Mouse (Mus musculus) ES-E14 (cell line): ENCODE measurements around the gene Itga3. TPM values are rescaled to one million over a fixed set of nuclear protein-coding genes. Genes with fewer than 3 reads are reported as not detected.

Experiments used
- DNase-seq: peaks from one replicate; pipeline ENCODE4 v3.0.0-alpha.2; 2013; ENCODE audit warnings: low read depth, low spot score
- H3K27ac ChIP-seq: 2 replicates; pipeline ENCODE4 v1.5.1; 2012; ENCODE audit warnings: low read depth, mild to moderate bottlenecking, low read length, moderate library complexity, mixed read lengths; ENCODE audit not compliant: poor library complexity, insufficient read depth, severe bottlenecking
- H3K36me3 ChIP-seq: 2 replicates; pipeline ENCODE4 v1.6.1; 2012; ENCODE audit warnings: mild to moderate bottlenecking, low read length, moderate library complexity, mixed read lengths; ENCODE audit not compliant: control insufficient read depth, poor library complexity, insufficient read depth, severe bottlenecking
- H3K4me1 ChIP-seq, 2 experiments: fragments of 150-350 bp in 1 of 2; sonication (generic) in 1 of 2; 2 replicates each; pipeline ENCODE4 v1.6.1; 2012; ENCODE audit warnings: low read length in 2 of 2, mild to moderate bottlenecking in 1 of 2, mixed read lengths in 1 of 2; ENCODE audit not compliant: control insufficient read depth in 2 of 2, insufficient read depth in 2 of 2, poor library complexity in 1 of 2
- H3K4me3 ChIP-seq, 2 experiments: fragments of 150-350 bp in 1 of 2; sonication (generic) in 1 of 2; 2 replicates each; pipeline ENCODE4 v1.5.1; 2012; ENCODE audit warnings: low read length in 2 of 2, low read depth in 1 of 2, mild to moderate bottlenecking in 1 of 2, mixed read lengths in 1 of 2; ENCODE audit not compliant: insufficient read depth in 1 of 2, poor library complexity in 1 of 2, severe bottlenecking in 1 of 2
- H3K9ac ChIP-seq: 2 replicates; pipeline ENCODE4 v1.6.1; 2012; ENCODE audit warnings: low read depth, mild to moderate bottlenecking, low read length, mixed read lengths; ENCODE audit not compliant: poor library complexity, insufficient read depth, severe bottlenecking
- H3K9me3 ChIP-seq: fragments of 150-350 bp; sonication (generic); 2 replicates; pipeline ENCODE4 v1.6.1; 2012; ENCODE audit warnings: low read depth, mild to moderate bottlenecking, low read length; ENCODE audit not compliant: control insufficient read depth, insufficient read depth
- CHD2 ChIP-seq: IDR thresholded peaks from 2 replicates; pipeline ENCODE4 v1.6.1; 2014; ENCODE audit warnings: mild to moderate bottlenecking, low read depth, low read length, inconsistent platforms
- HCFC1 ChIP-seq: IDR thresholded peaks from 2 replicates; pipeline ENCODE4 v1.6.1; 2012; ENCODE audit warnings: low read length, inconsistent platforms, borderline replicate concordance; ENCODE audit not compliant: insufficient read depth
- MAFK ChIP-seq: IDR thresholded peaks from 2 replicates; pipeline ENCODE4 v1.6.1; 2014; ENCODE audit warnings: mild to moderate bottlenecking, low read depth, low read length, inconsistent platforms; ENCODE audit not compliant: insufficient read depth
- ZC3H11A ChIP-seq: IDR thresholded peaks from 2 replicates; pipeline ENCODE4 v1.6.1; 2012; ENCODE audit warnings: low read depth, mild to moderate bottlenecking, inconsistent platforms, low read length, borderline replicate concordance
- ZNF384 ChIP-seq: IDR thresholded peaks from 2 replicates; pipeline ENCODE4 v1.6.1; 2012; ENCODE audit warnings: low read depth, low read length, inconsistent platforms
- in situ Hi-C, 2 experiments: fragments of 600-800 bp; cut with MboI; formaldehyde crosslinking; loops; one replicate each; pipeline ENCODE4 v1.15.1; 2025; ENCODE audit warnings: low sequenced_read_pairs in 2 of 2, inconsistent platforms in 1 of 2; ENCODE audit not compliant: unreplicated experiment in 2 of 2
- total RNA-seq: library from RNA; depleted of rRNA; stranded (reverse); fragments of 300-350 nt; gene quantifications from 2 replicates; pipeline ENCODE4 v1.2.3, GENCODE M21; 2012

Itga3 gene
- total RNA-seq, 1 experiment: 189 TPM

DNA sequence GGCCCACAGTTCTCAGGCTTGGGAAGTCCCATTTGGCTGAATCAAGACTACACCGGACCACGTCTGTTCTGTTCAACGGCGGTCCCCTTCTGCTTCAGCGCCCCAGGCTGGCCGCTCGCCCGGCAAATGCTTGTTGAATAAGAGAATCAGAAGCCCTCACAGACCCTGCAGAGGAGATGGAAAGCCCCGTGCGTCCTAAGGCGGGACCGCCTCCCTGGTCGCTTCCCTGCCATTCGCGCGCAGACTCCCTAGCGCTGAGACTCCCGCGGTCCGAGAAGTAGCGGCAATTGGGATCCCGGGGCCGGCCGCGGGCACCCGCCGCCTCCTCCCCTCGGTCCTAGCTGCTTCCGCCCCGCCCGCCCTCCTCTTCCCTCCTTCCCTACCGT is 67.0 kb downstream of the Itga3 start, which contains the start of gene Samd14:
Gene Samd14 (plus strand): TSS at position 251 of the 386 bp plus-strand sequence.
- Histone ChIP-seq H3K4me3 (peak within 1 kb of the TSS; percentile 61 to 64), H3K4me1 (peaks cover 2 to 10% of the 10 kb centered on the region in 2 experiments; a peak in 2 of 4 replicates), H3K36me3 (peaks cover 6% of the 10 kb centered on the region; the same call in 1 of the 2 replicates), H3K9me3 (no peaks in the 10 kb centered on the region), H3K9ac (peak within 1 kb of the TSS; percentile 47), H3K27ac (no peak within 1 kb of the TSS)
- TF ChIP-seq ZC3H11A: no peak
- TF ChIP-seq CHD2: no peak
- no peak for TF ChIP-seq HCFC1
- no peak for TF ChIP-seq ZNF384
- no peak for DNase-seq
- in situ Hi-C loops: no loop called here

DNA sequence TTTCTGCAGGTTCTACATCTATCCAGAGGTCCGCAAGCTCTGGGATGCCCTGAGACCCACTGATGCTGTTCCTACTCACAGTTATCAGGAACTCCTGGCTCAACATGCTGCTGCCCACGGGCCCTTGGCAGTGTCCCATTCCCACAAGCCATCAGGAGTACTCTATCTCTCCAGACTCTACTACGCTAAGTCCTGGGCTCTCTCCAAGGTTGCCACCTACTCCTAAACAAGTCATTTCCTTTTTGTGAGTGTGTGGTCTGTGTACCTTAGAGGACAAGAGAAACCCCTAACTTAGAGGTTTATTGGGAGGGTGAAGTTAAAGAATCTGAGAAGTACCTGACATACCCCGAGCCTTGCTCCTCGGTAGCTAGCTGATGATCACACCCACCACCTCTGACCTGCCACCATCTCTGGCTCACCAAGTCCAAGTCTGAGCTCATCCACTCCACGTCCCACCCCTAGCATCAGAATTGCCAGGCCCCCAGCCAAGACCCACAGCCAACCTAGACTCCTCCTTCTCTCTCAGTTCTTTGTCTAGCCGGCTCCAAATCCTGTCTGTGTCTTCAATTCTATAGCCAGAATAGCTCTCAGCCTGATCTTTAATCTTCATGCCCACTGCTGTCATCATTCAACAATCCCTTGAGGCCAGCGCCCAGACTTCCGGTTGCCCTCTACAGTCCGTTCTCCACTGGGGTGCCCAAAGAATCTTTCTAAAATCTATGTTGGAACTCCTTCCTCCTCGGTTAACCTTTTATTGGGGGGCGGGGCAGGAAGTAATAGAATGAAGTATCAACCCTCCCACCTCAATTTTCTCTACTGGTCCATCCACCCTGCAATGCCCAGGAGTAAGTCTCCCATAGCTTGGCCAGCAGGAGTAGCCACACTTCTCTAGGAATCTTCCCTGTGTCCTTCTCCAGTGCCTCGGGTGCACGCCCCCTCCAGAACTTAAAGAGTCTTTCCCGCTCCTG is 67.7 kb downstream of the Itga3 start:
- TF ChIP-seq HCFC1 (no peak), ZC3H11A (no peak), ZNF384 (no peak), MAFK (no peak), CHD2 (no peak)
- peaks cover 6% of the 10 kb centered on the region; the same call in 1 of the 2 replicates for H3K36me3 ChIP-seq
- DNase-seq: no peak
- peak overlapping the region; percentile 61 to 64 for H3K4me3 ChIP-seq
- peak overlapping the region; percentile 47; the same call in 1 of the 2 replicates for H3K9ac ChIP-seq
- in situ Hi-C loops: no loop called here
- H3K27ac ChIP-seq: no peak overlapping the region
- H3K4me1 ChIP-seq: peaks cover 2 to 10% of the 10 kb centered on the region in 2 experiments; a peak in 2 of 4 replicates
- H3K9me3 ChIP-seq: no peaks in the 10 kb centered on the region

DNA sequence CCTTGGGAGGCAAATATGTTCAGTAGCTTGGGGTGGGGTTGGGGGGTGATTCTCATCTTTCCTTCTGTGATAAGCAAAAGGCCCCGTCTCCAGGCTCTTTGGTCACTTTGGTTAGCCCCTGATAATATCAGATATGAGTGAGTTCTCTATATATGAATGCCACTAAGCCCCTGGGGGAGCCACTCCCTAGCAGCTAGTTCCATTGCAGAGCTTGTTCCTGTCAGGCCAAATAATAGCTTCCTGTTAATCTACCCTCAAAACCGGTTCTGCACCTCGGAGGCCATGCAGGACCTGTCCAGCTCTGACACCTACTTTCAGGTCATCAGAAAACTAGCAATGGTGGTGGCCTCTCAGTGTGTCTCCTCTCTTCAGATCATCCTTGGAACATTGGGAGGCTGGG is 69.2 kb downstream of the Itga3 start:
- no peak for DNase-seq
- H3K27ac ChIP-seq: no peak overlapping the region
- H3K4me1 ChIP-seq: peaks cover 2 to 10% of the 10 kb centered on the region in 2 experiments; a peak in 2 of 4 replicates
- peaks cover 12% of the 10 kb centered on the region; the same call in 1 of the 2 replicates for H3K36me3 ChIP-seq
- in situ Hi-C loops: no loop called here
- no peak overlapping the region for H3K9ac ChIP-seq
- no peaks in the 10 kb centered on the region for H3K9me3 ChIP-seq
- TF ChIP-seq CHD2 (no peak), HCFC1 (no peak), ZNF384 (no peak), ZC3H11A (no peak), MAFK (no peak)
- no peak overlapping the region for H3K4me3 ChIP-seq

DNA sequence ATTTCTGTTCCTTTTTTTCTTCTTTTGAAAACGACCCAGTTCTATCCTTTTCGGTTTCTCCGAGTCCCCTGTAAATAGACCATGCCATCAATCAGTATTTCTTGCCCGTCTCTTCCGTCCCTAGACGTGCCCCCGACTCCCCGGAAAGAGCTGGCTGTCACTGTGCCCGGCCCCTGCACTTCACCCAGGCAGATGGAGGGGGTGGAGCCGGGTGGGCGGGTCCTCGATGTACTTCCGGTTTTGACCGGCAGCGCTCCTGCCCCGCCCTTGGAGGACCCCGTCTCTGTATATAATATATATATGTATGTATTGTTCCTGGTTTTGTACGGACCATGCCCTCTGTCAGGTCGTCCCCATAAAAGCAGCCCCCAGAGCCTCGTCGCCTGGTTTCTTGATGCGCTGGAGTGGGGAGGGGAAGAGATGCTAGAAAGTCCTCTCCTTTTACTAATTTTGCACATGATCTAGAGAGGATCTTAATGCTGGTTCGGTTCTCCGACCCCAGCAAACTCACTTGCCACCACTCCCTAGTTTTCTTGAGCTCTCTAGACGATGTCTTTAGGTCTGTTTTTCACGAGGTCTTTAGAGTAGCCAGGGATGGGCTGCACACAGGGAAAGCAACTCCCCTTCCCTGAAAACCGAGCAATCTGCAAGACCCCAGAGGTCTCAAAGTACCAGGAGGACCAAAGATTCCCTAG is 69.9 kb downstream of the Itga3 start:
- Histone ChIP-seq H3K4me3 (peak overlapping the region in 1 of 2 experiments; percentile 31; a peak in 1 of 4 replicates), H3K9me3 (no peaks in the 10 kb centered on the region), H3K36me3 (peaks cover 18% of the 10 kb centered on the region), H3K9ac (no peak overlapping the region), H3K27ac (no peak overlapping the region), H3K4me1 (peaks cover 2 to 10% of the 10 kb centered on the region in 2 experiments; a peak in 2 of 4 replicates)
- TF ChIP-seq MAFK (no peak), ZC3H11A (no peak), HCFC1 (no peak), CHD2 (no peak), ZNF384 (no peak)
- in situ Hi-C loops: no loop called here
- DNase-seq: no peak
